Mouse (Mus musculus) myocyte (in vitro differentiated cells): ENCODE measurements around the gene Galnt15. TPM values are rescaled to one million over a fixed set of nuclear protein-coding genes. Genes with fewer than 3 reads are reported as not detected.
A peak's percentile ranks its signal among the peaks of the same experiment; 100 is the strongest.

Source experiments
- H3K27me3 ChIP-seq: one replicate; pipeline ENCODE4 v1.6.1; 2011; ENCODE audit not compliant: control insufficient read depth, insufficient read depth, insufficient read length
- H3K36me3 ChIP-seq: one replicate; pipeline ENCODE4 v1.6.1; 2011; ENCODE audit not compliant: control insufficient read depth, insufficient read depth
- H3K4me2 ChIP-seq: one replicate; pipeline ENCODE4 v1.6.1; 2011; ENCODE audit warnings: low read depth, control low read depth
- H3K4me3 ChIP-seq: one replicate; pipeline ENCODE4 v1.5.1; 2011; ENCODE audit warnings: mild to moderate bottlenecking, control low read depth, moderate library complexity
- H3K79me2 ChIP-seq: one replicate; pipeline ENCODE4 v1.6.1; 2011; ENCODE audit not compliant: control insufficient read depth, insufficient read depth
- H3ac ChIP-seq: one replicate; pipeline ENCODE4 v1.6.1; 2011; ENCODE audit not compliant: control insufficient read depth, insufficient read length
- CEBPB ChIP-seq: IDR thresholded peaks from 2 replicates; pipeline ENCODE4 v1.6.1; 2011; ENCODE audit warnings: mild to moderate bottlenecking, moderate library complexity; ENCODE audit not compliant: poor library complexity, insufficient read depth, severe bottlenecking
- E2F4 ChIP-seq: IDR thresholded peaks from one replicate; pipeline ENCODE4 v1.6.1; 2011; ENCODE audit warnings: mild to moderate bottlenecking, control low read depth, moderate library complexity; ENCODE audit not compliant: insufficient read depth
- MAX ChIP-seq: IDR thresholded peaks from one replicate; pipeline ENCODE4 v1.6.1; 2011; ENCODE audit warnings: low read depth, mild to moderate bottlenecking, control low read depth
- MYOD1 ChIP-seq, 3 experiments: IDR thresholded peaks; one replicate each; pipeline ENCODE4 v1.6.1; 2011; ENCODE audit warnings: control low read depth in 2 of 3, low read depth in 2 of 3, mild to moderate bottlenecking in 2 of 3, moderate library complexity in 1 of 3; ENCODE audit not compliant: insufficient read length in 2 of 3, control insufficient read depth in 1 of 3
- MYOG ChIP-seq, 3 experiments: IDR thresholded peaks; one replicate each; pipeline ENCODE4 v1.6.1; 2011; ENCODE audit warnings: control low read depth in 2 of 3, low read depth in 2 of 3, mild to moderate bottlenecking in 2 of 3; ENCODE audit not compliant: insufficient read length in 2 of 3, control insufficient read depth in 1 of 3, insufficient read depth in 1 of 3
- POLR2A ChIP-seq: IDR thresholded peaks from one replicate; pipeline ENCODE4 v1.6.1; 2011; ENCODE audit warnings: low read depth, mild to moderate bottlenecking, control low read depth, moderate library complexity; ENCODE audit not compliant: insufficient read length
- POLR2AphosphoS2 ChIP-seq: IDR thresholded peaks from one replicate; pipeline ENCODE4 v1.6.1; 2011; ENCODE audit warnings: low read depth, control low read depth; ENCODE audit not compliant: insufficient read length
- REST ChIP-seq: IDR thresholded peaks from one replicate; pipeline ENCODE4 v1.6.1; 2011; ENCODE audit warnings: mild to moderate bottlenecking, control low read depth, moderate library complexity; ENCODE audit not compliant: insufficient read depth, insufficient read length
- SRF ChIP-seq: IDR thresholded peaks from one replicate; pipeline ENCODE4 v1.6.1; 2011; ENCODE audit warnings: low read depth; ENCODE audit not compliant: control insufficient read depth, insufficient read length
- TCF12 ChIP-seq: IDR thresholded peaks from one replicate; pipeline ENCODE4 v1.6.1; 2011; ENCODE audit warnings: mild to moderate bottlenecking, control low read depth; ENCODE audit not compliant: poor library complexity, insufficient read depth, severe bottlenecking
- TCF3 ChIP-seq: IDR thresholded peaks from one replicate; pipeline ENCODE4 v1.6.1; 2011; ENCODE audit warnings: low read depth, control low read depth; ENCODE audit not compliant: insufficient read length
- USF1 ChIP-seq: IDR thresholded peaks from one replicate; pipeline ENCODE4 v1.6.1; 2011; ENCODE audit warnings: low read depth, mild to moderate bottlenecking, control low read depth, moderate library complexity
- polyA plus RNA-seq: library from polyadenylated mRNA; unstranded; fragments of >200 nt; fragmentation: generic; extraction: Trizol; gene quantifications from one replicate; pipeline ENCODE4 v1.2.1, GENCODE M21; 2012; ENCODE audit warnings: missing spikeins

Galnt15 gene
- polyA plus RNA-seq, 1 experiment, result not detected

- H3K36me3 ChIP-seq, result no peaks in the 10 kb centered on the region
- no peaks in the 10 kb centered on the region for H3K27me3 ChIP-seq
- H3K79me2 ChIP-seq, result no peaks in the 10 kb centered on the region
- no peak for TF ChIP-seq POLR2AphosphoS2
- no peak for TF ChIP-seq POLR2A
- no peak for TF ChIP-seq E2F4
- no peak for TF ChIP-seq TCF3
- no peak for TF ChIP-seq TCF12
- TF ChIP-seq MAX, result no peak
- no peak for TF ChIP-seq USF1
- no peak for TF ChIP-seq SRF
- no peak for TF ChIP-seq MYOD1 (IDR thresholded peaks at IDR 0.05; ENCODE audit: control insufficient read depth in 1 of 3, insufficient read length in 2 of 3, low read depth in 2 of 3)
- no peak for TF ChIP-seq REST
- no peak for TF ChIP-seq CEBPB
- TF ChIP-seq MYOG (IDR thresholded peaks at IDR 0.05; ENCODE audit: control insufficient read depth in 1 of 3, insufficient read depth in 1 of 3, insufficient read length in 2 of 3, low read depth in 2 of 3), result no peak
- H3ac ChIP-seq, result no peak overlapping the region
- H3K4me2 ChIP-seq, result no peak overlapping the region
- H3K4me3 ChIP-seq, result no peak overlapping the region
Observed at GRCm38 (mm10) chr14:32030073-32030472, 1.3 kb downstream of the Galnt15 start.

GRCm38 (mm10) chr14:32032522-32032921 lies 3.7 kb downstream of the Galnt15 start:
- no peaks in the 10 kb centered on the region for H3K36me3 ChIP-seq
- H3ac ChIP-seq, result no peak overlapping the region
- no peak overlapping the region for H3K4me2 ChIP-seq
- TF ChIP-seq TCF3, result no peak
- TF ChIP-seq MYOD1 (IDR thresholded peaks at IDR 0.05; ENCODE audit: control insufficient read depth in 1 of 3, insufficient read length in 2 of 3, low read depth in 2 of 3), result no peak
- TF ChIP-seq TCF12, result no peak
- TF ChIP-seq POLR2AphosphoS2, result no peak
- no peak for TF ChIP-seq MYOG (IDR thresholded peaks at IDR 0.05; ENCODE audit: control insufficient read depth in 1 of 3, insufficient read depth in 1 of 3, insufficient read length in 2 of 3, low read depth in 2 of 3)
- TF ChIP-seq CEBPB, result no peak
- TF ChIP-seq MAX, result no peak
- no peak for TF ChIP-seq POLR2A
- no peaks in the 10 kb centered on the region for H3K27me3 ChIP-seq
- no peak overlapping the region for H3K4me3 ChIP-seq
- no peaks in the 10 kb centered on the region for H3K79me2 ChIP-seq

- no peaks in the 10 kb centered on the region for H3K36me3 ChIP-seq
- no peak overlapping the region for H3K4me3 ChIP-seq
- H3K27me3 ChIP-seq, result no peaks in the 10 kb centered on the region
- TF ChIP-seq E2F4 (no peak), MYOD1 (IDR thresholded peaks at IDR 0.05; ENCODE audit: control insufficient read depth in 1 of 3, insufficient read length in 2 of 3, low read depth in 2 of 3) (peak in 1 of 3 experiments; percentile 37), SRF (no peak), TCF3 (no peak)
- H3K4me2 ChIP-seq, result no peak overlapping the region
- no peaks in the 10 kb centered on the region for H3K79me2 ChIP-seq
- no peak overlapping the region for H3ac ChIP-seq
Observed at GRCm38 (mm10) chr14:32036482-32036881, 7.7 kb downstream of the Galnt15 start.

GRCm38 (mm10) chr14:32037661-32038252 lies 9.0 kb downstream of the Galnt15 start:
- TF ChIP-seq CEBPB (no peak), USF1 (no peak), TCF12 (no peak), MAX (no peak), POLR2A (no peak), REST (no peak), MYOD1 (IDR thresholded peaks at IDR 0.05; ENCODE audit: control insufficient read depth in 1 of 3, insufficient read length in 2 of 3, low read depth in 2 of 3) (no peak), MYOG (IDR thresholded peaks at IDR 0.05; ENCODE audit: control insufficient read depth in 1 of 3, insufficient read depth in 1 of 3, insufficient read length in 2 of 3, low read depth in 2 of 3) (no peak), SRF (no peak), E2F4 (no peak), TCF3 (no peak), POLR2AphosphoS2 (no peak)
- Histone ChIP-seq H3K4me3 (no peak overlapping the region), H3K4me2 (no peak overlapping the region), H3ac (no peak overlapping the region), H3K36me3 (no peaks in the 10 kb centered on the region), H3K27me3 (no peaks in the 10 kb centered on the region), H3K79me2 (no peaks in the 10 kb centered on the region)

- Histone ChIP-seq H3ac (no peak overlapping the region), H3K27me3 (no peaks in the 10 kb centered on the region), H3K4me3 (no peak overlapping the region), H3K36me3 (no peaks in the 10 kb centered on the region), H3K79me2 (no peaks in the 10 kb centered on the region), H3K4me2 (no peak overlapping the region)
- TF ChIP-seq MYOD1 (IDR thresholded peaks at IDR 0.05; ENCODE audit: control insufficient read depth in 1 of 3, insufficient read length in 2 of 3, low read depth in 2 of 3), result no peak
- no peak for TF ChIP-seq E2F4
- no peak for TF ChIP-seq POLR2AphosphoS2
- TF ChIP-seq USF1, result no peak
- no peak for TF ChIP-seq TCF12
- no peak for TF ChIP-seq TCF3
- TF ChIP-seq MAX, result no peak
- TF ChIP-seq POLR2A, result no peak
- TF ChIP-seq MYOG (IDR thresholded peaks at IDR 0.05; ENCODE audit: control insufficient read depth in 1 of 3, insufficient read depth in 1 of 3, insufficient read length in 2 of 3, low read depth in 2 of 3), result no peak
Observed at GRCm38 (mm10) chr14:32042108-32042507, 13.3 kb downstream of the Galnt15 start.
